Mouse (Mus musculus) kidney, embryonic 15.5 days (tissue): Measurements from ENCODE around the gene Abcb9. TPM values are rescaled to one million over a fixed set of nuclear protein-coding genes. Genes with fewer than 3 reads are reported as not detected.

Experiments
- ATAC-seq: fragments of 200-750 bp; cut with Nextera tagmentation; replicated peaks from 2 replicates; pipeline ENCODE4 v1.8.0; 2017; ENCODE audit warnings: moderate TSS enrichment; ENCODE audit not compliant: low FRiP score
- H3K27ac ChIP-seq: fragments of 300-500 bp; sonication (generic); 2 replicates; pipeline ENCODE4 v1.5.1; 2015; ENCODE audit warnings: mild to moderate bottlenecking, inconsistent platforms
- H3K27me3 ChIP-seq: fragments of 300-500 bp; sonication (generic); 2 replicates; pipeline ENCODE4 v1.6.1; 2015; ENCODE audit warnings: inconsistent platforms
- H3K36me3 ChIP-seq: fragments of 300-500 bp; sonication (generic); 2 replicates; pipeline ENCODE4 v1.6.1; 2015; ENCODE audit warnings: inconsistent platforms
- H3K4me1 ChIP-seq: fragments of 300-500 bp; sonication (generic); 2 replicates; pipeline ENCODE4 v1.6.1; 2015; ENCODE audit warnings: inconsistent platforms
- H3K4me2 ChIP-seq: fragments of 300-500 bp; sonication (generic); 2 replicates; pipeline ENCODE4 v1.6.1; 2015; ENCODE audit warnings: moderate library complexity, mild to moderate bottlenecking, inconsistent platforms
- H3K4me3 ChIP-seq: fragments of 300-500 bp; sonication (generic); replicated peaks from 2 replicates; pipeline ENCODE4 v1.5.1; 2015; ENCODE audit warnings: mild to moderate bottlenecking, inconsistent platforms
- H3K9ac ChIP-seq: fragments of 300-500 bp; sonication (generic); 2 replicates; pipeline ENCODE4 v1.6.1; 2015; ENCODE audit warnings: mild to moderate bottlenecking, inconsistent platforms
- H3K9me3 ChIP-seq: fragments of 300-500 bp; sonication (generic); replicated peaks from 2 replicates; pipeline ENCODE4 v1.6.1; 2016; ENCODE audit warnings: inconsistent platforms
- WGBS: fragments of 180-500 bp; shearing (Covaris S2); methylation state at CpG from one replicate; pipeline ENCODE4 v1.1.7; 2015; ENCODE audit warnings: mixed read lengths; 5-methylcytosine and 5-hydroxymethylcytosine counted together
- polyA plus RNA-seq: library from polyadenylated mRNA; unstranded; fragments of >200 nt; fragmentation: Nextera tagmentation; extraction: Ambion mirVana; gene quantifications from 2 replicates; pipeline ENCODE4 v1.2.1, GENCODE M21; 2015

Gene Abcb9
- polyA plus RNA-seq, 1 experiment from 2014 or later, result 1.7 TPM

GRCm38 (mm10) chr5:124091951-124092406 lies 3.6 kb downstream of the Abcb9 start:
- Histone ChIP-seq H3K4me1 (peaks cover 19% of the 10 kb centered on the region), H3K9me3 (no peaks in the 10 kb centered on the region), H3K27me3 (no peaks in the 10 kb centered on the region), H3K4me3 (no peak overlapping the region), H3K4me2 (no peak overlapping the region), H3K36me3 (no peaks in the 10 kb centered on the region), H3K27ac (no peak overlapping the region), H3K9ac (no peak overlapping the region)
- ATAC-seq, result no peak
- WGBS, result 68% methylated on average over 9 of the region's 9 CpGs

- ATAC-seq, result no peak
- Histone ChIP-seq H3K4me2 (no peak overlapping the region), H3K36me3 (no peaks in the 10 kb centered on the region), H3K9ac (no peak overlapping the region), H3K4me1 (peaks cover 8% of the 10 kb centered on the region), H3K4me3 (no peak overlapping the region), H3K9me3 (no peaks in the 10 kb centered on the region), H3K27ac (no peak overlapping the region), H3K27me3 (no peaks in the 10 kb centered on the region)
- 83% methylated on average over 23 of the region's 23 CpGs for WGBS
Observed at GRCm38 (mm10) chr5:124089868-124090267, 5.7 kb downstream of the Abcb9 start.

GRCm38 (mm10) chr5:124086876-124087275 lies 8.7 kb downstream of the Abcb9 start:
- WGBS, result 78% methylated on average over 4 of the region's 4 CpGs

GRCm38 (mm10) chr5:124085513-124085912 lies 10.1 kb downstream of the Abcb9 start:
- H3K27ac ChIP-seq, result no peak overlapping the region
- ATAC-seq, result no peak
- H3K4me3 ChIP-seq, result no peak overlapping the region
- no peaks in the 10 kb centered on the region for H3K27me3 ChIP-seq
- no peak overlapping the region for H3K4me2 ChIP-seq
- no peak overlapping the region for H3K9ac ChIP-seq
- WGBS, result 76% methylated on average over 3 of the region's 3 CpGs
- no peaks in the 10 kb centered on the region for H3K9me3 ChIP-seq
- no peaks in the 10 kb centered on the region for H3K36me3 ChIP-seq
- no peaks in the 10 kb centered on the region for H3K4me1 ChIP-seq

More at GRCm38 (mm10) chr5:124086876-124087275, 8.7 kb downstream of the Abcb9 start:
- ATAC-seq, result no peak
- Histone ChIP-seq H3K36me3 (no peaks in the 10 kb centered on the region), H3K9me3 (no peaks in the 10 kb centered on the region), H3K4me1 (0 out of 2 replicates have a peak, but pooled peaks cover 2% of the 10 kb centered on the region), H3K27me3 (no peaks in the 10 kb centered on the region), H3K4me3 (no peak overlapping the region), H3K27ac (no peak overlapping the region), H3K9ac (no peak overlapping the region), H3K4me2 (no peak overlapping the region)

GRCm38 (mm10) chr5:124084588-124085173 lies 10.9 kb downstream of the Abcb9 start:
- no peaks in the 10 kb centered on the region for H3K36me3 ChIP-seq
- no peak overlapping the region for H3K4me2 ChIP-seq
- no peak overlapping the region for H3K9ac ChIP-seq
- ATAC-seq, result peak; percentile 23; the same call in 1 of the 2 replicates
- no peaks in the 10 kb centered on the region for H3K27me3 ChIP-seq
- H3K4me1 ChIP-seq, result no peaks in the 10 kb centered on the region
- H3K4me3 ChIP-seq, result no peak overlapping the region
- H3K9me3 ChIP-seq, result no peaks in the 10 kb centered on the region
- WGBS, result 44% methylated on average over 11 of the region's 11 CpGs
- H3K27ac ChIP-seq, result no peak overlapping the region

- no peak for ATAC-seq
- Histone ChIP-seq H3K27me3 (no peaks in the 10 kb centered on the region), H3K4me2 (no peak overlapping the region), H3K4me3 (no peak overlapping the region), H3K9ac (no peak overlapping the region), H3K9me3 (no peaks in the 10 kb centered on the region), H3K27ac (no peak overlapping the region), H3K4me1 (no peaks in the 10 kb centered on the region), H3K36me3 (no peaks in the 10 kb centered on the region)
- 76% methylated on average over 14 of the region's 14 CpGs for WGBS
Observed at GRCm38 (mm10) chr5:124083850-124084587, 11.6 kb downstream of the Abcb9 start.

GRCm38 (mm10) chr5:124082941-124083688 lies 12.5 kb downstream of the Abcb9 start:
- WGBS, result 88% methylated on average over 17 of the region's 17 CpGs
- H3K4me2 ChIP-seq, result no peak overlapping the region
- no peaks in the 10 kb centered on the region for H3K4me1 ChIP-seq
- H3K36me3 ChIP-seq, result no peaks in the 10 kb centered on the region
- no peak overlapping the region for H3K4me3 ChIP-seq
- no peak overlapping the region for H3K27ac ChIP-seq
- no peaks in the 10 kb centered on the region for H3K27me3 ChIP-seq
- H3K9ac ChIP-seq, result no peak overlapping the region
- no peaks in the 10 kb centered on the region for H3K9me3 ChIP-seq
- ATAC-seq, result no peak

GRCm38 (mm10) chr5:124082447-124082846 lies 13.2 kb downstream of the Abcb9 start:
- Histone ChIP-seq H3K27ac (no peak overlapping the region), H3K4me3 (no peak overlapping the region), H3K4me2 (no peak overlapping the region), H3K4me1 (no peaks in the 10 kb centered on the region), H3K36me3 (no peaks in the 10 kb centered on the region), H3K27me3 (no peaks in the 10 kb centered on the region), H3K9me3 (no peaks in the 10 kb centered on the region), H3K9ac (no peak overlapping the region)
- 79% methylated on average over 10 of the region's 10 CpGs for WGBS
- ATAC-seq, result no peak

- no peak for ATAC-seq
Observed at GRCm38 (mm10) chr5:124079880-124080279, 15.7 kb downstream of the Abcb9 start.

GRCm38 (mm10) chr5:124078794-124079416 lies 16.7 kb downstream of the Abcb9 start:
- Histone ChIP-seq H3K9me3 (no peaks in the 10 kb centered on the region), H3K4me3 (no peak overlapping the region), H3K4me1 (peaks cover 34% of the 10 kb centered on the region), H3K27me3 (no peaks in the 10 kb centered on the region), H3K36me3 (no peaks in the 10 kb centered on the region), H3K9ac (no peak overlapping the region), H3K27ac (no peak overlapping the region), H3K4me2 (no peak overlapping the region)
- no peak for ATAC-seq
- 58% methylated on average over 9 of the region's 9 CpGs for WGBS

More at GRCm38 (mm10) chr5:124079880-124080279, 15.7 kb downstream of the Abcb9 start:
- no peaks in the 10 kb centered on the region for H3K27me3 ChIP-seq
- H3K4me1 ChIP-seq, result peaks cover 25% of the 10 kb centered on the region
- H3K36me3 ChIP-seq, result no peaks in the 10 kb centered on the region
- H3K9me3 ChIP-seq, result no peaks in the 10 kb centered on the region
- 92% methylated on average over 17 of the region's 17 CpGs for WGBS
- no peak overlapping the region for H3K27ac ChIP-seq
- no peak overlapping the region for H3K4me2 ChIP-seq
- H3K4me3 ChIP-seq, result no peak overlapping the region
- H3K9ac ChIP-seq, result no peak overlapping the region

- WGBS, result 75% methylated on average over 6 of the region's 6 CpGs
- no peak overlapping the region for H3K4me2 ChIP-seq
- no peaks in the 10 kb centered on the region for H3K9me3 ChIP-seq
- H3K4me1 ChIP-seq, result peaks cover 41% of the 10 kb centered on the region
- H3K27ac ChIP-seq, result no peak overlapping the region
- no peak overlapping the region for H3K9ac ChIP-seq
- no peak overlapping the region for H3K4me3 ChIP-seq
- ATAC-seq, result no peak
- H3K36me3 ChIP-seq, result no peaks in the 10 kb centered on the region
- no peaks in the 10 kb centered on the region for H3K27me3 ChIP-seq
Observed at GRCm38 (mm10) chr5:124077856-124078460, 17.6 kb downstream of the Abcb9 start.
